Mouse (Mus musculus) bone marrow, adult 2 months (tissue): ENCODE measurements around the gene Hist1h2ac. TPM values are rescaled to one million over a fixed set of nuclear protein-coding genes. Genes with fewer than 3 reads are reported as not detected.
"Not testable (repeated sequence)": the region's sequence is repeated elsewhere in the genome, so short reads cannot be mapped to it uniquely, and the experiment has no call there.

Experiments
- H3K27ac ChIP-seq: fragments of 200-500 bp; 2 replicates; pipeline ENCODE4 v1.5.1; 2012; ENCODE audit warnings: low read depth, mild to moderate bottlenecking, control low read depth, inconsistent platforms, low read length; ENCODE audit not compliant: control insufficient read depth, poor library complexity, insufficient read depth
- H3K4me1 ChIP-seq: fragments of 200-500 bp; 2 replicates; pipeline ENCODE4 v1.6.1; 2011; ENCODE audit warnings: low read length; ENCODE audit not compliant: control insufficient read depth, insufficient read depth
- H3K4me3 ChIP-seq: fragments of 200-500 bp; replicated peaks from 2 replicates; pipeline ENCODE3; 2011; ENCODE audit warnings: mild to moderate bottlenecking, low read depth, low read length, control low read depth; ENCODE audit not compliant: control insufficient read depth
- CTCF ChIP-seq: fragments of 200-500 bp; IDR thresholded peaks from 2 replicates; pipeline ENCODE4 v1.5.1; 2011; ENCODE audit warnings: low read length, control low read depth; ENCODE audit not compliant: control insufficient read depth, insufficient read depth
- POLR2A ChIP-seq: fragments of 200-500 bp; IDR thresholded peaks from 2 replicates; pipeline ENCODE4 v1.6.1; 2011; ENCODE audit warnings: low read depth, mild to moderate bottlenecking, control low read depth, low read length, borderline replicate concordance; ENCODE audit not compliant: control insufficient read depth
- WGBS: fragments of 180-500 bp; shearing (Covaris S2); methylation state at CpG from one replicate; pipeline ENCODE4 v1.1.7; 2018; 5-methylcytosine and 5-hydroxymethylcytosine counted together
- polyA plus RNA-seq: library from polyadenylated mRNA; stranded (reverse); fragments of >200 nt; gene quantifications from 2 replicates; pipeline ENCODE4 v1.2.4, GENCODE M21; 2011; ENCODE audit warnings: low replicate concordance; ENCODE audit not compliant: missing spikeins, insufficient read depth, insufficient read length

Hist1h2ac gene
- polyA plus RNA-seq, 1 experiment, result 3.7 TPM

DNA sequence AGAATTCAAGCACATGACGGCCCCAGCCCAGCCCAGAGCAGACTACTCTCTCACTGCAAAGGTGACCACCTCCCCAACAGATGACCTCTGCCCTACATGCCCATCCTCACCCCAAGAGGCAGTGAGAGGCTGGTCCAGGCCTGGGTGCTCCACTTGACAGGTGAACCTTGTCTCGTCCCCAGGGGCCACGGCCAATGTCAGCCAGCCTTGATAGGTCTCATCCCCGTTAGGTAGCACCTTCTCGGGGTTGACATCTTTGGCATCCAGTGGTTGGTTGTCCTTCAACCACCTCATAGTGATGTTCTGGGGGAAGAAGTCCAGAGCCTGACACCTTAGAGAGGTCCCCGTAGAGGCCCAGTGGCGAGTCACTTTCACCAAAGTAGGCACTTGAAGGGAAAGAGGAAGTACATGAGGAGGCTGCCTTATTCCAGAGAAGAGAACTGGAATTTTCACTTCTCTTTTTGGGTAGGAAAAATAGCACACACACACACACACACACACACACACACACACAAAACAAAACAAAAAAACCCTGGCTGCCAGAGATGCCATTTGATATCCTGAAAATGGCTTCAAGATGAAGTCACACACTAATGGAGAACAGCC lies 22.1 kb upstream of the Hist1h2ac start:
- WGBS, result 56% methylated on average over 7 of the region's 7 CpGs
- H3K27ac ChIP-seq, result no peak overlapping the region
- TF ChIP-seq POLR2A, result no peak
- TF ChIP-seq CTCF, result no peak

DNA sequence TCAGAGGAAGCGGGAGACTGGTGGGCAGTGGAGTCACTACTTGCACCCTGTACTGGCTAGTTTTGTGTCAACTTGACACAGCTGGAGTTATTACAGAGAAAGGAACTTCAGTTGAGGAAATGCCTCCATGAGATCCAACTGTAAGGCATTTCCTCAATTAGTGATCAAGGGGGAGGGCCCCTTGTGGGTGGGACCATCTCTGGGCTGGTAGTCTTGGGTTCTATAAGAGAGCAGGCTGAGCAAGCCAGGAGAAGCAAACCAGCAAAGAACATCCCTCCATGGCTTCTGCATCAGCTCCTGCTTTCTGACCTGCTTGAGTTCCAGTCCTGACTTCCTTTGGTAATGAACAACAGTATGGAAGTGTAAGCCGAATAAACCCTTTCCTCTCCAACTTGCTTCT lies 19.1 kb upstream of the Hist1h2ac start:
- not testable (repeated sequence) for H3K27ac ChIP-seq, H3K4me3 ChIP-seq, H3K4me1 ChIP-seq
- 56% methylated on average over 2 of the region's 2 CpGs for WGBS

More for the DNA sequence above, 22.1 kb upstream of the Hist1h2ac start:
- no peak overlapping the region for H3K4me3 ChIP-seq
- H3K4me1 ChIP-seq, result no peaks in the 10 kb centered on the region; the same call in 1 of the 2 replicates

GRCm38 (mm10) chr13:23702220-23702619 lies 18.5 kb upstream of the Hist1h2ac start:
- Histone ChIP-seq H3K4me3 (no peak overlapping the region), H3K4me1 (no peaks in the 10 kb centered on the region; the same call in 1 of the 2 replicates), H3K27ac (no peak overlapping the region)
- TF ChIP-seq POLR2A (no peak), CTCF (no peak)
- WGBS, result 35% methylated on average over 4 of the region's 4 CpGs

DNA sequence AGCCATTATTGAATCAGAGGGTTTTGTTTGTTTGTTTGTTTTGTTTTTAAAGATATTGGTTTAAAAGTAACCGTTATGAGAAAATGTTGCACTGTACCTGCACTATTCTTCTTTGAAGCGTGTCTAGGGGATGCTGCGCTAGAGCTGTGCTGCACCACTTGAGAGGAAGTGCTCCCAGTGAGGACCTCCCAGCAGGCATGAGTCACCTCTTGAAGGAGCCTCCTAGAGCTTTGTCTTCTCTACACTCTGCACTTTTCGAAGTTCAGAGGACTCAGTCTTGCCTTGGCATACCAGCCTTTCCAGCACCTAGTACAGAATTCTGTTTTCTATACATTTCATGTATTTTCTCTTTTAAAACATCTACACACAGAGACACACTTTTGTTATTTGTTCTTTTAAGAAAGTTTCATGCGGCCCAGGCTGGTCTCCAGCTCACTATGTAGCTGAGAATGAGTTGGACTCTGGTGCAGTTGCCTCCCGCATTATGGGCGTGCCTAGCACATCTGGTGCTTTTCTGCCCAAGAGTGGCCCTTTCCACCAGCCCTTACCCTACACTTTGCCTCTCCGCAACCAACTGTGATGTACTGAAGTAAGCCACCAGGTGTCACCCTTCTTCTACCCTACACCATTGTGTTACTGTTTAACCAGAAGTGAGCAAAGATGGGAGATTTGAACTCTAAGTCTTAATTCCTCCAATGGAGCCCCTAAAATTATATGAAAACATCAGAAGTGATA lies 17.2 kb upstream of the Hist1h2ac start:
- WGBS, result 4% methylated on average over 8 of the region's 8 CpGs
- Histone ChIP-seq H3K4me1 (no peaks in the 10 kb centered on the region; the same call in 1 of the 2 replicates), H3K27ac (no peak overlapping the region), H3K4me3 (no peak overlapping the region)
- TF ChIP-seq POLR2A (no peak), CTCF (peak; percentile 64)

DNA sequence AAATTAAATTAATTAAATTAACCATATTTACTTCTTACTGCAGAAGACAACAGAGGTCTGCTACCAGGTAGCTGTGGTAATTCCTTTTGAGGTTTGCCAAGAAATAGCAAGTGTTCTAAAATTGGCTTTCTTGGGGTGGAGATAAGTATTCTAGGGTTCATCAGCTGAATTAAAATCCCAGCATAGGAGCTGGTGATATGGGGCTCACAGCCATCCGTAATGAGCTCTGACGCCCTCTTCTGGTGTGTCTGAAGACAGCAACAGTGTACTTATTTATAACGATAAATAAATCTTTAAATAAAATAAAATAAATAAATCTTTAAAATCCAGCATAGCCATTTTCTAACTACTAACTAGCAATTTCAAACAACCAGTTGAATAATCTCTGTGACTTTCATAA lies 16.0 kb upstream of the Hist1h2ac start:
- H3K4me1 ChIP-seq, result no peaks in the 10 kb centered on the region; the same call in 1 of the 2 replicates
- WGBS, result 67% methylated on average over 3 of the region's 3 CpGs
- TF ChIP-seq CTCF, result no peak
- TF ChIP-seq POLR2A, result no peak
- H3K4me3 ChIP-seq, result no peak overlapping the region
- no peak overlapping the region for H3K27ac ChIP-seq

DNA sequence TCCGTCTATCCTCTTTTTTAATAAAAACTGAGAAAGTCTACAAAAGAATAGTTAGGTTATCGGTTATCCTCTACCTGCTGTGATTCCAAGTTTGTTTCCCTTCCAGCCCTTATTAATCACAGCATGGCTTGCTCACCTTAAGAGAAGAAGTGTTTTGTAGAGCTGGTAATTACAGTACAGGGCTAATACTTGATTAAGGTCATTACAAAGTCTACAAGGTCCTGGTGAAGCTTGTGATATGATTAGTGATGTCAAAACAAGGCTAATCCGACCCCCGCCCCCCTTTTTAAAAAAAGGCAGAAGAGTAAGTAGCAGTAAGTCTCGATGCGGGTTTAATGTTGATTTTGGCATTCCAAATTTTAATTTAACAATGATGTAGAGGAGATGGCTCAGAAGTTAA lies 15.2 kb upstream of the Hist1h2ac start:
- no peak for TF ChIP-seq CTCF
- no peak for TF ChIP-seq POLR2A
- 78% methylated on average over 6 of the region's 6 CpGs for WGBS
- no peak overlapping the region for H3K27ac ChIP-seq

DNA sequence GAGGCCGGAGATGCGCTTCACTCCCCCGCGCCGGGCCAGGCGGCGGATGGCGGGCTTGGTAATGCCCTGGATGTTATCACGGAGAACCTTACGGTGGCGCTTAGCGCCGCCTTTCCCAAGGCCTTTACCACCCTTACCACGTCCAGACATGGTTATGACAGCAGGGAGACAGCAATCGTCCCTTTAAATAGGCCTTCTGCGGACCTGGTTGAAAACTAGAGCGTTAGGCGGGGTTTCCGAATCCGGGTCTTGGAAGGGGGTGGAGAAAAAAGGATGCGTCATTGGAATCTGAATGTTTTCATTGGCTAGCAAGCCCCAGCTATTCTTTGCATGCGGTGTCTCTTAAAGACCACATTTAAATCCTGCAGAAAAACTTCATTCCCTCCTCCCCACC lies 14.5 kb upstream of the Hist1h2ac start, which contains the start of gene Hist1h4c:
Hist1h4c (minus strand) TSS at position 155 of the 394 bp plus-strand sequence.
- Histone ChIP-seq H3K4me1 (no peaks in the 10 kb centered on the region; the same call in 1 of the 2 replicates), H3K27ac (peak within 1 kb of the TSS; percentile 95), H3K4me3 (peak within 1 kb of the TSS; percentile 62)
- 0% methylated on average over 22 of the region's 22 CpGs for WGBS
- peak; percentile 23; the same call in 1 of the 2 replicates for TF ChIP-seq CTCF
- TF ChIP-seq POLR2A, result peak; percentile 99

More for the DNA sequence above, 15.2 kb upstream of the Hist1h2ac start:
- Histone ChIP-seq H3K4me1 (no peaks in the 10 kb centered on the region; the same call in 1 of the 2 replicates), H3K4me3 (no peak overlapping the region)

DNA sequence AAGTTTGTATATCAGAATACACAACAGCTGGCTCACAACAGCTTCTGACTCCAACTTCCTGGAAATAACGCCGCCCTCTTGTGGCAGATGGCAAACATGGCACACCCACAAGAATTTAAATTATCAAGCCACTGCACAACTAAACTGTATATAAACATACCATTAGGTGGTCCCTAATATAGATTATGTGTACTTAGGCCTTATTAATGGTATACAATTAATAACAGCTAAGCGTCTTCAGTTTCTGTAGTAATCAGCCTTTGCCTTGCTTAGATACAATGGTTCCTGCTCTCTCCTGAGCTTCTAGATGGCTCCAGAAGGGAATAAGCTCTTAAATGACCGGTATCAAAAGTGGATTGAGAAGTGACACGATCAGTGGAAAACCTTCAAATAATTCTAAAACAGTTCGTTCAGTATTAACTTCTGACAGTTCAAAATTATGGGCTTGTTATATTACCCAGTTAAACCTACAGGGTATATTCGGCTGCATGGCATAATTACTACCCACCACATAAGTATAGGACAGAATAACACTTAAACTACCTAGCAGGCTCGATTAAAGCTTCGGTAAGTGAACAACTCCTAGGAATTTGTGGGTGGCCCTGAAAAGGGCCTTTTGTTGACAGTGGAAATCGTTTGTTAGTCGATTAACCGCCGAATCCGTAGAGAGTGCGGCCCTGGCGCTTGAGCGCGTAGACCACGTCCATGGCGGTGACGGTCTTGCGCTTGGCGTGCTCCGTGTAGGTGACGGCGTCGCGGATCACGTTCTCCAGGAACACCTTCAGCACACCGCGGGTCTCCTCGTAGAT lies 13.9 kb upstream of the Hist1h2ac start:
- Histone ChIP-seq H3K4me3 (peak overlapping the region; percentile 62), H3K27ac (peak overlapping the region; percentile 95), H3K4me1 (no peaks in the 10 kb centered on the region; the same call in 1 of the 2 replicates)
- under 1% methylated on average over 32 of the region's 32 CpGs for WGBS
- peak; percentile 61 for TF ChIP-seq CTCF
- no peak for TF ChIP-seq POLR2A
